Mouse (Mus musculus) erythroblast, embryonic 14.5 days (primary cell): Measurements from ENCODE around the gene B3gnt3.

Experiments
- GATA1 ChIP-seq: IDR thresholded peaks from 2 replicates; pipeline ENCODE4 v1.6.1; 2012; ENCODE audit warnings: low read length, inconsistent platforms, mixed read lengths
- TAL1 ChIP-seq: IDR thresholded peaks from 3 replicates; pipeline ENCODE4 v1.6.1; 2012; ENCODE audit warnings: low read length, inconsistent platforms, mixed read lengths

DNA sequence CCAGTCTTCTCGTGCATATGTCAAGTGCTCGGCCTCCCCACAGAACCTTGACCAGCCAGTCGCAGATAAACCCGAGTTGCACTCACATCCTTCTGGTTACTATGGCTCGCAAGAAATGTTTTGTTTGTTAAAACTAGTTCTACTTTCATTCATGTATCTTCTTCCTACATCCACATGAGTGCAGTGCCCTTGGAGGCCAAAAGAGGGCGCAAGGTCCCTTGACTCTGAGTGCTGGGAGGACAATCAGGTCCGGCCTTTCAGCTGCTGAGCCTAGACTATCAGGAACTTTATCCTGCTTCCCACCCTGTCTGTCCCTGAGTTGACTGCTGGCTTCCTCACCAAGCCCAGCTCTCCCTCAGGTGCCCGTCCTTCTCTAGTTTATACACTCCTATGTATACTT is 6.3 kb upstream of the B3gnt3 start:
- TF ChIP-seq TAL1: no peak
- no peak for TF ChIP-seq GATA1
